Mouse (Mus musculus): Measurements from ENCODE around the gene Htr1f. TPM values are rescaled to one million over a fixed set of nuclear protein-coding genes. Genes with fewer than 3 reads are reported as not detected.

Gene Htr1f
- total and polyA plus RNA-seq, 3 experiments = not detected

DNA sequence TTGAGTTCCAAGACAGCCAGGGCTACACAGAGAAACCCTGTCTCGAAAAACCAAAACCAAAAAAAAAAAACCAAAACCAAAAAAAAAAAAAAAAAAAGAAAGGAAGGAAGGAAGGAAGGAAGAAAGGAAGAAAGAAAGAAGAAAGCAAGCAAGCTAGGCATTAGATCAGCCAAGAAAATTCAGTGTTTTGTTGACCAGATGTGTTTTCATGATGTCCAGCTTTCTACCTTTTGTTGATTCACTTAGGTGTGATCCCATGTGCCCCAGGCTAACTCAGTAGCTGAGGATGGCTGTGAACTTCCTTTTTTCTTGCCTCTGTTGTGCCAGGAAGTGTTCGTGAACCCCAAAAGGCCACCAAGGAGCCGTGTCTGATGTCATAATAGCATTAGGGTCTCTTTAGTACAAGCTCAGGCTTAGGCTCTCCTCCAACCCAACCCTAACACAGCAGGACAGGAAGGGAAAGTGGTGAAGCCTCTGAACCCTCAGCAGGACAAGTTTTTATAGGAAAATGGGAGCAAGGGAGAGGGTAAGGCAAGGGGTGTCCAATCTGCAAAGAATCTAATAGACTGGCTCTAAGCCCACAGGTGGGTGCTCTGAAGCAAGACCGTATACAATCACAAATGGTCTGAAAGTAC is 228.9 kb downstream of the Htr1f start:
- Histone ChIP-seq H3K4me1 (ENCODE audit: control insufficient read depth in 1 of 2, insufficient read depth in 2 of 2, low read length in 2 of 2) (peaks cover 3 to 13% of the 10 kb centered on the region in 2 experiments), H3K27me3 (ENCODE audit: control insufficient read depth in 1 of 2, insufficient read depth in 2 of 2, low read length in 2 of 2) (no peaks in the 10 kb centered on the region), H3K9me3 (replicated peaks; ENCODE audit: insufficient read depth, low read length) (no peaks in the 10 kb centered on the region), H3K27ac (ENCODE audit: control insufficient read depth, low read depth, low read length) (peak overlapping the region; percentile 2; the same call in 1 of the 2 replicates), H3K9ac (ENCODE audit: control insufficient read depth, low read depth, low read length, poor library complexity, severe bottlenecking) (0 out of 2 replicates have a peak overlapping the region, but pooled peaks have one; percentile 16), H3K4me3 (ENCODE audit: control insufficient read depth in 1 of 2, insufficient read depth in 1 of 2, low read depth in 2 of 2, low read length in 2 of 2) (no peak overlapping the region), H3K36me3 (ENCODE audit: control insufficient read depth in 1 of 2, insufficient read depth in 2 of 2, low read length in 2 of 2) (peaks cover 0 to 22% of the 10 kb centered on the region in 2 experiments; a peak in 2 of 4 replicates), H3K79me2 (ENCODE audit: control insufficient read depth, insufficient read depth, low read length, poor library complexity) (peaks cover 3% of the 10 kb centered on the region; the same call in 1 of the 2 replicates)
- TF ChIP-seq UBTF (IDR thresholded peaks at IDR 0.05; ENCODE audit: borderline replicate concordance, insufficient read depth, low read depth, low read length) = no peak
- TF ChIP-seq MAX (IDR thresholded peaks at IDR 0.05; ENCODE audit: low read length) = peak; percentile 63; the same call in 1 of the 2 replicates
- TF ChIP-seq ZNF384 (IDR thresholded peaks at IDR 0.05; ENCODE audit: low read depth, low read length) = peak; percentile 64; the same call in 1 of the 2 replicates
- peak; percentile 43 for DNase-seq (ENCODE audit: low read depth, low spot score)

- Histone ChIP-seq H3K36me3 (ENCODE audit: control insufficient read depth in 1 of 2, insufficient read depth in 2 of 2, low read length in 2 of 2) (peaks cover 0 to 22% of the 10 kb centered on the region in 2 experiments; a peak in 2 of 4 replicates), H3K9ac (ENCODE audit: control insufficient read depth, low read depth, low read length, poor library complexity, severe bottlenecking) (no peak overlapping the region), H3K79me2 (ENCODE audit: control insufficient read depth, insufficient read depth, low read length, poor library complexity) (peaks cover 3% of the 10 kb centered on the region; the same call in 1 of the 2 replicates), H3K9me3 (replicated peaks; ENCODE audit: insufficient read depth, low read length) (no peaks in the 10 kb centered on the region), H3K27me3 (ENCODE audit: control insufficient read depth in 1 of 2, insufficient read depth in 2 of 2, low read length in 2 of 2) (no peaks in the 10 kb centered on the region), H3K4me3 (ENCODE audit: control insufficient read depth in 1 of 2, insufficient read depth in 1 of 2, low read depth in 2 of 2, low read length in 2 of 2) (no peak overlapping the region), H3K4me1 (ENCODE audit: control insufficient read depth in 1 of 2, insufficient read depth in 2 of 2, low read length in 2 of 2) (peaks cover 3 to 13% of the 10 kb centered on the region in 2 experiments), H3K27ac (ENCODE audit: control insufficient read depth, low read depth, low read length) (no peak overlapping the region)
- TF ChIP-seq ZC3H11A (IDR thresholded peaks at IDR 0.05; ENCODE audit: low read depth, low read length) (no peak), NELFE (IDR thresholded peaks at IDR 0.05; ENCODE audit: low read depth, low read length) (no peak), CTCF (IDR thresholded peaks at IDR 0.05 in 2 of 3, conservative IDR thresholded peaks at IDR 0.05 in 1 of 3; ENCODE audit: control insufficient read depth in 1 of 3, insufficient read depth in 1 of 3, low read depth in 2 of 3, low read length in 3 of 3, poor library complexity in 1 of 3, severe bottlenecking in 1 of 3) (no peak), ZNF384 (IDR thresholded peaks at IDR 0.05; ENCODE audit: low read depth, low read length) (no peak), MAX (IDR thresholded peaks at IDR 0.05; ENCODE audit: low read length) (no peak), SMC3 (IDR thresholded peaks at IDR 0.05; ENCODE audit: low read depth, low read length) (no peak), CHD2 (IDR thresholded peaks at IDR 0.05; ENCODE audit: low read length) (no peak), NRF1 (IDR thresholded peaks at IDR 0.05; ENCODE audit: insufficient read depth, low read depth, low read length, poor library complexity, severe bottlenecking) (no peak)
- no peak for DNase-seq (ENCODE audit: low read depth, low spot score)
Observed at GRCm38 (mm10) chr16:64875822-64876221, 229.8 kb downstream of the Htr1f start.

- Histone ChIP-seq H3K79me2 (ENCODE audit: control insufficient read depth, insufficient read depth, low read length, poor library complexity) (peaks cover 3% of the 10 kb centered on the region; the same call in 1 of the 2 replicates), H3K27me3 (ENCODE audit: control insufficient read depth in 1 of 2, insufficient read depth in 2 of 2, low read length in 2 of 2) (no peaks in the 10 kb centered on the region), H3K9ac (ENCODE audit: control insufficient read depth, low read depth, low read length, poor library complexity, severe bottlenecking) (no peak overlapping the region), H3K27ac (ENCODE audit: control insufficient read depth, low read depth, low read length) (no peak overlapping the region), H3K36me3 (ENCODE audit: control insufficient read depth in 1 of 2, insufficient read depth in 2 of 2, low read length in 2 of 2) (peaks cover 0 to 24% of the 10 kb centered on the region in 2 experiments; a peak in 2 of 4 replicates), H3K4me1 (ENCODE audit: control insufficient read depth in 1 of 2, insufficient read depth in 2 of 2, low read length in 2 of 2) (peaks cover 3 to 10% of the 10 kb centered on the region in 2 experiments), H3K4me3 (ENCODE audit: control insufficient read depth in 1 of 2, insufficient read depth in 1 of 2, low read depth in 2 of 2, low read length in 2 of 2) (no peak overlapping the region), H3K9me3 (replicated peaks; ENCODE audit: insufficient read depth, low read length) (no peaks in the 10 kb centered on the region)
- no peak for DNase-seq (ENCODE audit: low read depth, low spot score)
- TF ChIP-seq POLR2AphosphoS2 (IDR thresholded peaks at IDR 0.05; ENCODE audit: low read length) = no peak
Observed at GRCm38 (mm10) chr16:64875384-64875783, 230.3 kb downstream of the Htr1f start.
